Mouse (Mus musculus) ovary, postnatal 10 days (tissue): Measurements from ENCODE around the gene Mettl13.

Source experiments
- DNase-seq: peaks from one replicate; pipeline ENCODE4 v3.0.0; 2022; ENCODE audit warnings: low spot score

The Mettl13 gene

DNA sequence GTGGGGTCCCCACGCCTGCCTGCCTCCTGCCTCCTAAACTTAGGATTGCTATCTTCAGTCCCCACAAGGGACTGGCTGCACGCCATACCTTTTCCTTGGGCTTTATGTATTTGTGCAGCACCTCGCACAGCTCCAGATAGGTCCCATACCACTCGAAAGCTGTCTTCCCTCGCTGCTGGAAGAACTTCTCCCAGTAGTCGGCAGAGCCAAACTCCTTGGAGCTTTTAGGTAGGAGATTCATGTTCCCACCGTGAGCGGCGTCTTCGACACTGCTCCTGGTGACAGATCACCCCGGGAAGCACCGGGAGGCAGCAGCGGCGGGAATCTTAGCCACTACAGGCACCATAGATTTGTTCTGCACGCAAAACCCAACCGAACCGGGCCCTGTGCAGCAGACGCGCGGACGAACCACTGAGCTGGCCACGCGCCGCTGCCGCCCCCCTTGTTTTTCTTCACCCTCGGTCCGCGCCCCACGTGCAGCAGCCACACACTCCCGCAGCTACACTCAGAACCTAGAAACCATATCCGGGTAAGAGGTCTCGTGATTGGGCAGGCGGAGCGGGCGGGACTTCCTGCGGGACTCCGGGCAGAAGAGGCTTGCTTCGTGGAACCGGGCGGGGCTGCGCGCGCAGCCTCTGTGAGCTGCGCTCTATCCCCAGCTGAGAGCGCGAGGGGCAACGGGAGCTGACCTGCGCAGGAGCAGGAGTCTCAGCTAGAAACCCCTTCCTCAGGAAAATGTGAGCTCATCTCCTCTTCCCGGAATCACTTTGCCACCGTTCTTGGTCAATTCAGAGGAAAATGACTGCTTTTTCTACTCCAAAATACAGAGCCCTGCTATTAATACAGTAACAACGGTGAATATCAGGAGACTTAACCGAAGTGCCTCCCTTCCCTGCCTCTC is at the start of gene Mettl13:
Gene Mettl13, minus strand, starts transcription at position 536 of the 901 bp plus-strand sequence.
- DNase-seq, result peak; percentile 42

DNA sequence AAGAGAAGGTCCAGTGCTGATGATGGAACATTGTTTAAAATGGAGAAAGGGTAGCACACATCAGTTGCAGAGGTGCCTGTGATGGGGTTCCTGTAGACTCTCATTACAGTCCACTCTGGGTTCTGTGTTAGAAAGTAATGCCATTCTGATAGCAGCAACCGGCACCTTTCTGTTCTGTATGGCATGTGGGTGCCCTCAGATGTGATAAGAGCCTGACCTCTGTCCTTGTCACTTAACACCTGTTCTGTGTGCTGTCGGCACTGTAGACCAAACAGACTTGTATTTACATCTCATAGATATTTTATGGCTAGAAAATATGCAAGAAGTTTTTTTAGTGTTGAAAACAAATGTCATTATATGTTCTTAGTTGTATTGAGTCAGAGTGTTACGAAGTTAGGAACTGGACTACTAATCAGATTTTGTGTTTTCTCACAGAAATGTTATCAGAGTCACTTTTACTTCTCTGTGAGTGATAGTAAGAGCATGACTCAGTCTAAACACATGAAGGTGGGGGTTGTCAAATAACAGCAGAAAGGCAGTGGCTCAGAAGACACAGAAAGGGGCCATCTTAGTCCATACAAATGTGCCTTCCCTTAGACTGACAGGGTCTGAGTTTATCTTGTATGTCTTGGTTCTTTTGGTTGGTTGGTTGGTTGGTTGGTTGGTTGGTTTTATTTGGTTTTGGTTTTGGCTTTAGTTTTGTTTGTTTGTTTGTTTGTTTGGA is 49.2 kb upstream of the Mettl13 start:
- DNase-seq, result no peak

DNA sequence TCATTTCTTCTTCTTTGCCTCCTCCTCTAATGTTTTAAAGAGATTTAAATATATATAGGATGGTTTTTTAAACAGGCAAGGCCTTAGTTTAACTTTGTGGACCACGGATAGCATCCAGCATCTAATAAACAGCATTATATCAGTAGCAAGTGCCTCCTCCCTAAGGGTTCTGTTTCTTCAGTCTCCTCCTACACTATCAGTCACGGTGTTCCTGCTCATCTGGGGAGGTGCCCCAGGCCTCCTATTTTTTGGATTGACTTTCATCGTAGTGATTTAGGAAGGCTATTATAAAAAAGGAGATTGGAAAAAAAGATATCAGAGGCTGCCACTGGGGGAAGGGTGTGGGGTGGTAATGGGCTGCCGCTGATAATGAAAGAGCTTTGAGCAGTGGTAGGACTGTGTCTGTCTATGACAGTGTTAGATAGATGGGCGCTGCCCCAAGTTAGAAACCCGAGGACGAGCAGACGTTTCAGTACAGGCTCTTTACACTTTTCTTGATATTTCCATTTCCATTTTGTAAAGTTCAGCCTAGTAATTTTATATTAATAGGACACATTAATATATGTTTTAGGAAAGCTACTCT is 42.2 kb upstream of the Mettl13 start:
- DNase-seq, result no peak

DNA sequence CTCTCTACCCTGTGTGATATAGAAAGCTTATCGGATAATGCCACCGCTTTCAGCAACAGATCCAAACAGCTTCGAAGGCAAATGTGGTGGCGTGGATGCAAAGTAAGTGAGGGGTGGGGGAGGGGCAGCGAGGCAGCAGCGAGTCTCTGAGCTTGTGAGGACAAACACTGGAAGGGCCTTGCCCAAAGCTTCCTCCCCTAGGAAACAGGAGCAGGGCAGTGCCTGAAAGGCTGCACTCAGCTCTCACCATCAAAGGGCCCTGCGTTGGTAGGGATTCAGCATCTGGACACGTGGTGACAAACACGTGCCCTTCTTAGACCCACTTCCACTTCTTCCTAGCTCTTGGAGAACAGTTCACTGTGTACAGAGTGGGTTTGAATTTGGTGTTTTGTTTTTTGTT is 41.1 kb upstream of the Mettl13 start:
- DNase-seq, result no peak

DNA sequence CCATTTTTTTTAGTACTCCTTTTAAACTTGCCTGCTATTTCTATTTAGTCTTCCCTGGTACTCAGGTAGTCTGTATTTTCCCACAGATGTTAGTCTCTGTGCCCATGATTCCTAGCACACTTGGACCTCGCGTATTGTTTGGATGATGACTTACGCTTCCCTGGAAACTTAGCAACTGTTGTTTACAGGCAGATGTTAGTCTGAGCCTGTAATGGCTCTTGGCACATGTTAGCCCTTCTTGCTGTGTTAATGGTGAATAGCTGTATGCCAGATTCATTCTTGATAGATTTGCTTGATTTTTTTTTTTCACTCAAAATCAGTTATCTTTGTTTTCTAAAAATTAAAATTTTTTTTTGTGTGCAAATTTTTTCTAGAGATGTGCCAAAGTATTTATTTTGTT is 40.3 kb upstream of the Mettl13 start:
- DNase-seq, result no peak

DNA sequence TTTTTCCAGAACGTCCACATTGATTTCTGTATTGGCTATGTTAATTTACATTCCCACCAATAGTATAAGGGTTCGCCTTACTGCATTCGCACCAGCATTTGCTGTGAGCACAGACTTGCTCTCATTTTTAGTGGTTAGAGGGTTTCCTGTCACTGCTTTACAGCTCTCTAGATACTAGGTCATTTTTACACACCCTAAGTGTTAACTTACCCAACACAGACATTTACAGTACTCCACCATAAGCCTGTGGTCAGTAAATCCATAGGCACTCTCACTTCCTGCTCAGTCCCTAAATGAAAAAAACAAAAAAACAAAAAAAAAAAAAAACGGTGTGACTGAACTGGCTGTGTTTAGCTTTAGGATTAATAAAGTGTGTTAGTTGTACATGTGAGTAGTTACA is 37.9 kb upstream of the Mettl13 start:
- DNase-seq, result no peak

DNA sequence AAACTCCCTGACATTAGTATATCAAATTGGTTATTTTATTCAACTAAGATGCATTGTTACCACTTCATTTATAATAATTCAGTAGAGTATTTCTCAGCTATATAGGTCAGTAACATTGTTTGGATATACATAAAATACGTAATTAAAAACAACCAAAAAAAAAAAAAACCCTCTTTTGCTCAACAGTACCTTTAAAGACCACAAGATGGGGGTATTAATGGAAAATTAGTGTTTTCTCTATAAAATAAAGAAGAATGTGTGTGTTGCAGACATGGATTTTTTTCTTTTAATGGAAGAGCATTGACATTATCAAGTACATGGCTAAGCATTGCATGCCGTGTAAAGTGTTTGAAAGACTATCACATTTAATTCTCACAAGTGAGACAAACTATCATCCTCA is 34.5 kb upstream of the Mettl13 start:
- no peak for DNase-seq

DNA sequence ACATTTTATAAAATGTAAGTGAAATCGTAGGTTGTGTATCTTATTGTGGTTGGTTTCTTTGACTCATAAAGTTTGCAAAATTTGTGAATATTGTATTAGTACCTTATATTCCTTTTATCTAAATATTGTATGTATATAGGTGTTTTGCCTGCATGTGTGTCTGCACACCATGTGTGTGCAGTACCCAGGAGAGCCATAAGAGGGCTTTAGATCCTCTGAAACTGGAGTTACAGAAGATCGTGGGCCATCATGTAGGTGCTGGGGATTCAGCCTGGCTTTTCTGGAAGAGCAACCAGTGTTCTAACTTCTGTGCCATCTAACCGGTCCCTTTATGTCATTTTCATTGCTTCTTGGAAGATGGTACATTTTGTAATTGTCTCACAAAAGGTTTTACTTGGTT is 26.7 kb upstream of the Mettl13 start:
- DNase-seq, result no peak

DNA sequence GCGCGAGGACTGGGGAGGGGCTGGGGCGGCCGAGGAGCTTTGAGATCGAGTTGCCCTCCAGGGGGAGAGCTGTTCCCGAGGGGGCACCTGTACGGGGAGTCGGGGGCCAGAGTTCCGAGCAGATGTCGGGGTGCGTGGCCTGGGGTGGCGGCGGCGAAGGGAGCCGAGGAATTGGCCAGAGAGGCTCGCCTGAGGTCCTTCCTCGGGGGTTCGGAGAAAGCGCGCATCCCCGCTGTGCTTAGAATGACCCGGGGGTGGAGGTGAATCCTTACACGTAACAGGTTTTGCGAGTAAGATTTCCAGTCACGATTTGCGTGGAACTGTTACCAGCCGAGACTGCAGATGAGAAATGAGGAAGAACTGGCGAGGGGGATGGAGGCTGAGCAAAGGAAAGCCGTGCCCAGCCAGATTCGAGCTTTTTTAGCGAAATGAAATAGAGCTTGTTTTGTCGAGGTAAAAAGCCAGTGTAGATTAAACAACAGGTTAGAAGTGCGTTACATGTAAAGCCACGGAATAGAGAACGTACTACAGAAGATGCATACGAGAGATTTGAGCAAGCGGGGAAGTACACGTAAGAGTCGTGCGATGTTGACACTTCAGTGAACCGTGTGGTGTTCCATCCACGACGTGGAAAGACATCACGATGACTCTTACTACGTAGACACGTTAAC is 22.7 kb upstream of the Mettl13 start:
- DNase-seq, result no peak

DNA sequence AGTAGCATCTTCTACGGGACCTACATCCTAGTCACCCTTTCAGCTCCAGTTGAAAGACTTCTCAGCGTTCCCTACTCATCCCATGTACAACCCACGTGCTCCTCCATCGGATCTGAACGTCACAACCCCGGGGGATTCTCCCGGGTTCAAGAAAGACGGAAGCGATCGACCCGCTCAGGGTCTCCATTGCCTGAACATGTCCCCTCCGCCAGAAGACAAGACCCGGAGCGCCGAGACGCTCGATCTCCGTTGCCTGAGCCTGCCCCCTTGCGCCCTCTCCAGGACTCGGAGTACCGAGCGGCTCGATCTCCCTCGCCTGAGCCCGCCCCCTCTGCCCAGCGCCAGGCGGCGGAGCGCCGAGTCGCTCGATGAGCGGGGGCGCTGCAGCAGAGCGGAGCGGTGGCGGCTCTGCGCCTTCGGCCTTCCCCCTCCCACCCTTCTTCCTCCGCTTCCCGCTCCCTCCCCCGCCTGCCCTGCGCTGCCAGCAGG is 22.0 kb upstream of the Mettl13 start, which contains the start of gene Vamp4:
Gene Vamp4, plus strand, starts transcription at position 256 of the 489 bp plus-strand sequence.
- DNase-seq, result peak; percentile 77

DNA sequence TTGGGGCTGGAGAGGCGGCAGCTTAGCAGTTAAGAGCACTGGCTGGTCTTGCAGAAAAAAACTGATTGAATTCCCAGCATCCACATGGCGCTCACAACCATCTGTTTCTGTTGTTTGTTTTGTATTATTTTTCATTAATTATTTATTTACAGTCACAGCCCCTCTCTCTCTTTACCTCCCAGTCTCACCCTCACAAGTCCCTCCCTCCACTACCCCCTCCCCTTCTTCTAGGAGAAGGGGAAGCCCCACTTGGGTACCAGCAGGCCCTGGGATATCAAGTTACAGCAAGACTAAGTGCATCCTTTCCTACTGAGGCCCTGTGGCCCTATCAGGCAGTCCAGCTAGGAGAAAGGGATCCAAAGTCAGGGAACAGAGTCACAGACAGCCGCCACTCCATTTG is 19.0 kb upstream of the Mettl13 start:
- no peak for DNase-seq

DNA sequence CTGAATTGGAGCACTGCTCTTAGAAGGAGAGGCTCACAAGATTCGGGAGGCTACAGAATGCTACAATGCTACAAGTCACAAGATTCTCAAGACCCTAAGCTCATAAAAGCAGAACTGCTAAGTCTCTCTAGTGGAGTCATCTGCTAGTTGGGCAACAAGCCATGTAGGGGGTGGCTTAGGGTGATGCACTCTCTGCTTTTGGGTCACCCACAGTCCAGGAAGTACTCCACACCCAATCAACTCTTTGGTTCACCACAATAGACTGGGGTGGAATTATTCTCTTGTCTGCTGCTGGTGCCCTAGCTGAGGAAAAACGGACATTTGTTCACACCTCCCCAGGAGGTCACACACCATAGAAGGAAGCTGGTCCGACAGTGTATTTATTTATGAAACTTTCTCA is 16.6 kb upstream of the Mettl13 start:
- no peak for DNase-seq

DNA sequence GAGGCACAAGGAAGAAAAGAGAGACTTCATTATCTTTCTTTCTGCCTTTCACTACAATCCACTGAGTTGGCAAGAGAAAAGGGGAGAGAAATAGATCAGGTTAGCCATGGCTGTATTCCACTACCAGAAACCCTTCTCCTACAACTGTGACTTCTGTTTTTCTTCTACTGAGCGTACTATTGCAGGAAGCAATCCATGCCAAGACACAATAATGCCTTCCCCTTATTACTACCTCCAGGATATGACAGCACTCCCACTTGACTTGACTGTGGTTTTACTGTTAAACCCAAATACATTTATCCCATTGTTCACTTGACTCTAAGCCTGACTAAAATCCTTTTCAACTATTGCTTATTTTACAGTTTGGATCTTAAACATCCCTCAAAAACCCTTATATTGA is 14.9 kb upstream of the Mettl13 start:
- no peak for DNase-seq

DNA sequence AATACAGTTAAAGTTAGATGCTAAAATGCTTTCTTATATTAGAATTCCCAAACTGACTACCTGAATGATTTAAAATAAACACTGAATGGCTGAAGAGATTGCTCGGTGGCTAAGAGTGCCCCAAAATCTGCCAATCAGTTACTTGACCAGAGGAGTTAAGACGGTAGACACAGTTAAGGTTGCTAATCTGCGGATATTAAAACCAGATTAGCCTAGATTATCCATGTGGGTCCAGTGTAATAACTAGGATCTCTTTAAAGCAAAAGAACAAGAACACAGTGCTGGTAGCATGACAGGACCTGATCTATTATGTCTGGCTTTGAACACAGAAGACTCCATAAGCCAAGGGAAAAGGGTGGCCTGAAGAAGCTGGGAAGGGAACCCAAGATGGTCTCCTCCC is 5.8 kb upstream of the Mettl13 start:
- no peak for DNase-seq

DNA sequence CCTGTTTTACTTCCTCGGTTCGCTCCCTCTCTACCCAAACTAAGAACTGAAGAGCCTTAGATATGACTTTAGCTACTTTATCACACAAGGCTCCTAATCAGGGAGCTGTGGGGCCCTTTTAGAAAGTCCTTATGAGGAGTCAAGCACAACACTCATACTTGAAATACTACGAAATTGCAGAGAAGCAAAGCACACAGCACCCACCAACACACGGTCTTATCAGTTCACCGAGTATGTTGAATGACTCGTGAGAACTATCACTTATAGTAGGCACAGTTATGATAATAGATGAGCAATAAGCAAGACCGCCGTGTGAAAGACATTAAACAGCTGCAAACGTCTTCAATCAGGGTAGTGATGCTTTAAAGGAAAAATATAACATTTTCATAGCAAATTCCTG is 4.6 kb upstream of the Mettl13 start:
- DNase-seq, result no peak

DNA sequence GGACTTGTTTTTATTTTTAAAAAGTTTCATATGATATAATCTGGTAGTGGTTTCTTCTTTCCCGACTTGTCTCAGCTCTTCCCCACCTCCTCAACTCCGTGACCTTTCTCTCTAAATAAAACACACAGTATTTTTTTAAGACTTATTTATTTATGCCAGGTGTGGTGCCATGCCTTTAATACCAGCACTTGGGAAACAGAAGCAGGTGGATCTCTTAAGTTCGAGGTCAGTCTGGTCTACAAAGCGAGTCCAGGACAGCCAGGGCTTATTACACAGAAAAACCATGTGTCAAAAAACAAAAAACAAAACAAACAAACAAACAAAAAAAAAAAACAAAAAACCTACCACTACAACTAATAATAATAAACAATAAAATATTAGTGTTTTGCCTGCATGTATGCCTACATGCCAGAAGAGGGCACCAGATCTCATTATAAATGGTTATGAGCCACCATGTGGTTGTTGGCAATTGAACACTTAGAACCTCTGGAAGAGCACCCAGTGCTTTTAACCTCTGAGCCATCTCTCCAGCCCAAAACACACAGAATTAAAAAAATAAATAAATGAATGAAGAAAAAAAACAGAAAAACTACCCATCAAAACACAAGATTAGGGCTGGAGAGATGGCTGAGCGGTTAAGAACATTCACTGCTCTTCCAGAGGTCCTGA is 1.4 kb upstream of the Mettl13 start:
- DNase-seq, result no peak

DNA sequence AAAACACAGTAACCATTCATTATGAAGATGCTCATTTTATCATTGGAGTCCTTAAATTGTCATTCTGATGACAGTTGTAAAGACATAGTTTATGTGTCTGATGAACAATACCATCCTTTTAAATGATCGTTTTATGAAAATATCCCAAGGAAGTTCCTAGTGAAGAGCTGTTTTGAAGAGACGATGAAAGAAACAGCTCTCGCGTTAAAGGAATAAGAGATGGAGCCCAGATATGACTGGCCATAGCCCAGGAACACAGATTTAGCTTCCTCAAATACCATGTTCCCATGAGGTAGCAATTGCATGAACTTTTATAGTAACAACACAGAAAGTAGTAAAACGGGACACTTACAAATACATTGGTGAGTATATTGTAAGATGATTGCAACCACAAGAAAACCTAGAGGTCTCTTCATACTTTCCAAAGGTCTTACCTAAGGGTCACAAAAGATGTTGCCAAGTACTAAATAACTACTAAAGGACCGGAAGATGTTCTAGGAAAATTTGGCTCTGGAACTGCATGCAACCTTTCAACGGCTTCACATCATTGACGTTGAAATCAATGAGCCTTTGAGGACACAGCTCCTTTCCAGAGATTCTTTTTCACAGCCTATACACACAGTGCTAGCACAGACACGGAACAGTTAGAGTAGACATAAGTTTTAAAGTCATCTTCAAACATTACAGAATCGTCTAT is 714 bp upstream of the Mettl13 start:
- no peak for DNase-seq

DNA sequence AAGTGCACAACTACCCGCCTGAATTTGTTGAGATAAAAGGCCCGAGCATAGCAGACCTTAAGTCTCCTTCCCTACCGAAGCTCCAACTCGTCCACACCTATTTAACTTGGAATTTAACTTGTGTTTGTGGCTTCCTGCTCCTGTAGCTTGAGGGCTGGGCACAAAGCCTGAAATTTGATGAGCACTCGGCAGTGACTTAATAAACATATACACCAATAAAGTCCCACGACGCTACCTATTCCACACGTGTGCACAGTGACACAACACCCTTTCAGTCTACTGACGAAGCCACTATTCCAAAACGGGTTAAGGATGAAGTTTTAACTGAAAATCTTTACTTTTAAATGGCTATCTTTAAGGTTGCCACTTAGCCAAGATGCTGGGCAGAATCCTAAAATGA is 744 bp downstream of the Mettl13 start:
- no peak for DNase-seq

DNA sequence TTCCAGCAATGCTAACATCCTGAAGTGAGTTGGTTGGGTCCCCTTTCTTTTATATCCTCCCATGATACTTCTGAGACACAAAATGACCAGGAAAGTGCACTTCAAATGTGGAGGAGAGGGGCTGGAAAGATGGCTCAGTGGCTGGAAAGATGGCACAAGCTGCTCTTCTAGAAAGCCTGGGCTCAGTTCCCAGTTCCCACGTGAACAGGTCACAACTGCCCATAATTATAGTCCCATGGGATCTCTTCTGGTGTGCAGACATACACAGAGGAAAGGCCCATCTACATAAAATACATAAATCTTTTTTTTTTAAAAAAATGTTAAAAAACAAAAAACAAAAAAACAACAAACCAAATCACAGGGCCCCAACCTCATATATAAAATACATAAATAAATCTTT is 5.1 kb downstream of the Mettl13 start:
- no peak for DNase-seq

DNA sequence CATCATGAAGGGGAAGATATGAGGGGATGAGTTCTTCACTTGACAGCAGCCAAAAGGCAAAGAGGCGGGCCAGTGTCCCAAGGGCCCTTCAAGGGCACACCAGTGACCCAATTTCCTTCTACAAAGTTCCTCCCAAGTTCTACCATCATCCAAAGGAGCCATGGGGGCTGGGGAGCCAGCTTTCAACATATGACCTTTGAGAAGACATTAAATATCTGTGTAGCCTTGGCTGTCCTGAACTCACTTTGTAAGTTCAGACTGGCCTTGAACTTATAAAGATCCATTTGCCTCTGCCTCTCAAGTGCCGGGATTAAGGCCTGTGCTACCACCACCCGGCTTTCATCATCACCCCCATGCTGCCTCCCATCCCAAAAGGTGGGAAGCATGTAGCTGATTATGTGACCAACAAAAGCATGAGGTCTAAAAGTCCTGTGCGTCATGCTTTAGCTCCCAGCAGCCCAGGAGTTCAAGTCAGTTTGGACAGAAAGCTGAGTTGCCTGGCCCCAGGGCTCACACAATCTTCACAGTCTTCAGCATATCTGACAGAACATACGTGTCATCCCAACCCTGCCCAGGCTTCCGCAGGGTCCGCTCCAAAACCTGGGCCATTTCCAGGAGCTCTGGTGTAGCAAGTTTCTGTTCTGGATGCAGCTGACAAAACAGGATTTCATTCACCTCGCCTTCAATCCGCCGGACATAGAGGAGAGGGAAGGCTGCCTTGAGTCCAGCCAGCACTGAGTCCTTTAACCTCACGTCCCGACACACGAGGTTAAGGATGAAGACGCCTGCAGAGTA is 14.4 kb downstream of the Mettl13 start:
- DNase-seq, result no peak
